Mouse (Mus musculus): ENCODE data around the gene Gm4969. TPM values are rescaled to one million over a fixed set of nuclear protein-coding genes. Genes with fewer than 3 reads are reported as not detected.

Gene Gm4969
- polyA plus RNA-seq, 1 experiment = not detected

- H3K9me3 ChIP-seq = no peaks in the 10 kb centered on the region
- peaks cover 66% of the 10 kb centered on the region for H3K4me1 ChIP-seq
- peaks cover 21% of the 10 kb centered on the region for H3K36me3 ChIP-seq (replicated peaks; ENCODE audit: low read length)
- H3K27me3 ChIP-seq (replicated peaks) = peaks cover 41% of the 10 kb centered on the region
- peak overlapping the region; percentile 93 for H3K4me3 ChIP-seq (replicated peaks)
- TF ChIP-seq GATA1 (IDR thresholded peaks at IDR 0.05; ENCODE audit: borderline replicate concordance, low read length) = no peak
- TF ChIP-seq FLI1 (IDR thresholded peaks at IDR 0.05; ENCODE audit: low read length) = no peak
These were observed 23.1 kb downstream of the Gm4969 start for GRCm38 (mm10) chr7:19094826-19095750.

GRCm38 (mm10) chr7:19094471-19094825 is 23.7 kb downstream of the Gm4969 start, which contains the start of gene Six5:
Gene Six5 (plus strand): TSS chr7:19094594.
- H3K9me3 ChIP-seq = no peaks in the 10 kb centered on the region
- peaks cover 21% of the 10 kb centered on the region for H3K36me3 ChIP-seq (replicated peaks; ENCODE audit: low read length)
- H3K4me3 ChIP-seq (replicated peaks) = peak within 1 kb of the TSS; percentile 93
- no peak for TF ChIP-seq GATA1 (IDR thresholded peaks at IDR 0.05; ENCODE audit: borderline replicate concordance, low read length)
- no peak for TF ChIP-seq FLI1 (IDR thresholded peaks at IDR 0.05; ENCODE audit: low read length)
- peaks cover 60% of the 10 kb centered on the region for H3K4me1 ChIP-seq
- H3K27me3 ChIP-seq (replicated peaks) = peaks cover 47% of the 10 kb centered on the region

GRCm38 (mm10) chr7:19093537-19094385 is 24.4 kb downstream of the Gm4969 start:
- Histone ChIP-seq H3K9me3 (no peaks in the 10 kb centered on the region), H3K4me1 (peaks cover 58% of the 10 kb centered on the region), H3K36me3 (replicated peaks; ENCODE audit: low read length) (peaks cover 21% of the 10 kb centered on the region), H3K27me3 (replicated peaks) (peaks cover 50% of the 10 kb centered on the region), H3K4me3 (replicated peaks) (peak overlapping the region; percentile 93)
- no peak for TF ChIP-seq FLI1 (IDR thresholded peaks at IDR 0.05; ENCODE audit: low read length)
- no peak for TF ChIP-seq GATA1 (IDR thresholded peaks at IDR 0.05; ENCODE audit: borderline replicate concordance, low read length)

- Histone ChIP-seq H3K27me3 (replicated peaks) (peaks cover 53% of the 10 kb centered on the region), H3K9me3 (no peaks in the 10 kb centered on the region), H3K36me3 (replicated peaks; ENCODE audit: low read length) (peaks cover 20% of the 10 kb centered on the region), H3K4me3 (replicated peaks) (peak overlapping the region; percentile 93), H3K4me1 (peaks cover 58% of the 10 kb centered on the region)
- TF ChIP-seq GATA1 (IDR thresholded peaks at IDR 0.05; ENCODE audit: borderline replicate concordance, low read length) (no peak), FLI1 (IDR thresholded peaks at IDR 0.05; ENCODE audit: low read length) (no peak)
These were observed 25.0 kb downstream of the Gm4969 start for GRCm38 (mm10) chr7:19093174-19093521.

- Histone ChIP-seq H3K36me3 (replicated peaks; ENCODE audit: low read length) (peaks cover 15% of the 10 kb centered on the region), H3K4me3 (replicated peaks) (peak overlapping the region; percentile 93), H3K4me1 (peaks cover 57% of the 10 kb centered on the region), H3K27me3 (replicated peaks) (peaks cover 59% of the 10 kb centered on the region), H3K9me3 (no peaks in the 10 kb centered on the region)
- TF ChIP-seq FLI1 (IDR thresholded peaks at IDR 0.05; ENCODE audit: low read length) (no peak), GATA1 (IDR thresholded peaks at IDR 0.05; ENCODE audit: borderline replicate concordance, low read length) (no peak)
These were observed 25.6 kb downstream of the Gm4969 start for GRCm38 (mm10) chr7:19092381-19093173.

- no peak for TF ChIP-seq FLI1 (IDR thresholded peaks at IDR 0.05; ENCODE audit: low read length)
- TF ChIP-seq GATA1 (IDR thresholded peaks at IDR 0.05; ENCODE audit: borderline replicate concordance, low read length) = no peak
These were observed 26.3 kb downstream of the Gm4969 start for GRCm38 (mm10) chr7:19091913-19092312.

GRCm38 (mm10) chr7:19088813-19089212 is 29.4 kb downstream of the Gm4969 start:
- H3K27me3 ChIP-seq (replicated peaks) = peaks cover 89% of the 10 kb centered on the region
- H3K36me3 ChIP-seq (replicated peaks; ENCODE audit: low read length) = no peaks in the 10 kb centered on the region
- H3K4me1 ChIP-seq = peaks cover 61% of the 10 kb centered on the region
- H3K4me3 ChIP-seq (replicated peaks) = peak overlapping the region; percentile 73
- no peaks in the 10 kb centered on the region for H3K9me3 ChIP-seq
- no peak for TF ChIP-seq FLI1 (IDR thresholded peaks at IDR 0.05; ENCODE audit: low read length)
- no peak for TF ChIP-seq GATA1 (IDR thresholded peaks at IDR 0.05; ENCODE audit: borderline replicate concordance, low read length)

More at GRCm38 (mm10) chr7:19091913-19092312, 26.3 kb downstream of the Gm4969 start:
- no peaks in the 10 kb centered on the region for H3K9me3 ChIP-seq
- H3K36me3 ChIP-seq (replicated peaks; ENCODE audit: low read length) = peaks cover 8% of the 10 kb centered on the region
- peaks cover 62% of the 10 kb centered on the region for H3K27me3 ChIP-seq (replicated peaks)
- peaks cover 51% of the 10 kb centered on the region for H3K4me1 ChIP-seq
- H3K4me3 ChIP-seq (replicated peaks) = no peak overlapping the region

GRCm38 (mm10) chr7:19086760-19087159 is 31.4 kb downstream of the Gm4969 start:
- H3K4me1 ChIP-seq = peaks cover 51% of the 10 kb centered on the region
- H3K36me3 ChIP-seq (replicated peaks; ENCODE audit: low read length) = peaks cover 6% of the 10 kb centered on the region
- no peak for TF ChIP-seq GATA1 (IDR thresholded peaks at IDR 0.05; ENCODE audit: borderline replicate concordance, low read length)
- no peak for TF ChIP-seq FLI1 (IDR thresholded peaks at IDR 0.05; ENCODE audit: low read length)
- H3K27me3 ChIP-seq (replicated peaks) = peaks cover 98% of the 10 kb centered on the region
- H3K9me3 ChIP-seq = no peaks in the 10 kb centered on the region
- no peak overlapping the region for H3K4me3 ChIP-seq (replicated peaks)

- no peak for TF ChIP-seq FLI1 (IDR thresholded peaks at IDR 0.05; ENCODE audit: low read length)
- TF ChIP-seq GATA1 (IDR thresholded peaks at IDR 0.05; ENCODE audit: borderline replicate concordance, low read length) = no peak
These were observed 32.1 kb downstream of the Gm4969 start for GRCm38 (mm10) chr7:19086042-19086441.

More at GRCm38 (mm10) chr7:19086042-19086441, 32.1 kb downstream of the Gm4969 start:
- H3K9me3 ChIP-seq = no peaks in the 10 kb centered on the region
- H3K4me1 ChIP-seq = peaks cover 51% of the 10 kb centered on the region
- peak overlapping the region; percentile 8 for H3K4me3 ChIP-seq (replicated peaks)
- H3K27me3 ChIP-seq (replicated peaks) = peaks cover 98% of the 10 kb centered on the region
- peaks cover 14% of the 10 kb centered on the region for H3K36me3 ChIP-seq (replicated peaks; ENCODE audit: low read length)

Data from megakaryocyte, embryonic 14.5 days (primary cell).